Mouse (Mus musculus) heart, postnatal 4 days (tissue): Measurements from ENCODE around the gene Tyw1. TPM values are rescaled to one million over a fixed set of nuclear protein-coding genes. Genes with fewer than 3 reads are reported as not detected.

Experiments
- DNase-seq: peaks from one replicate; pipeline ENCODE4 v3.0.0; 2021
- total RNA-seq, 2 experiments: library from RNA; stranded (reverse); gene quantifications; 2 replicates each; pipeline ENCODE4 v1.2.3; 2021

The Tyw1 gene
- total RNA-seq, 2 experiments from 2014 or later, result 9.6 to 11.4 TPM

GRCm38 (mm10) chr5:130264433-130265005, 9.1 kb downstream of the Tyw1 start:
- DNase-seq, result no peak

DNA sequence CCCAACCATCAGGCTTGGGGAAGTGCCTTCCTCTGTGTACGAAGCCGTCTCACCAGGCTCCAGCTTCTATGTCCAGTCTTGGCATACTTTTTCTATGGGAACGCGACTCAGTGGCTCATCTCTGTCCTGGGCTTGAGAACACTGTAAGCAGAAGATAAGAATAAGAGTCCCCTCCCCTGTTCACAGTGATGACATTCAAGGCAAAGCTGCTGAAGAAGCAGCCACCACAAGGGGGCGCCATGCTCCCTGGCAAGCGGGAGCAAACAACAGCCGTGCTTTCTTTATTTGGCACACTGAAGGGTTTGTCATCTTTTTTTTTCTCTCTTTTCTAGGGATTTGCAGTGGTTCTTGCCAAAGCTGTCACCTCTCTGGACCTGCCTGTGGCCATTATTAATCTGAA, 11.2 kb downstream of the Tyw1 start:
- DNase-seq, result peak; percentile 38

GRCm38 (mm10) chr5:130267316-130267715, 11.9 kb downstream of the Tyw1 start:
- DNase-seq, result peak; percentile 38

GRCm38 (mm10) chr5:130268976-130269375, 13.6 kb downstream of the Tyw1 start:
- DNase-seq, result no peak

- DNase-seq, result no peak
These were observed 16.9 kb downstream of the Tyw1 start for GRCm38 (mm10) chr5:130272344-130272743.

DNA sequence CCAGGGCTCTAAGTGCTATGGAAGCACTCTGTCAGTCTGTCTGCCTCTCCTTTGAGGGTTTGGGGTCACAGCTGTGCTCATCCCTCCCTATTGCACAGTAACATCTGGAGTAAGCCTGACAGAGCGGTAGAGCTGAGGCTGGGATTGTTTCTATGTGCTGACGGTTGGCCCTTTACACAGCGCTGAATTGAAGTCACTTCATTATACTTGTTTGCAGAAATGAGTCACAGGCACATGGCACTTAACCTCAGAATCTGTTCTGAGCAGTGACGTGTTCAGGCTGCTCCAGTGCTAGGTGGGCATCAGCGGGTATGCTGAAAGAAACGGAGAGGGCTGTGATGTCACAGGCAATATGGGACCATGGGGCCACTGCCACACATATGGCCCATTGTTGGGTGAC, 17.6 kb downstream of the Tyw1 start:
- DNase-seq, result no peak

DNA sequence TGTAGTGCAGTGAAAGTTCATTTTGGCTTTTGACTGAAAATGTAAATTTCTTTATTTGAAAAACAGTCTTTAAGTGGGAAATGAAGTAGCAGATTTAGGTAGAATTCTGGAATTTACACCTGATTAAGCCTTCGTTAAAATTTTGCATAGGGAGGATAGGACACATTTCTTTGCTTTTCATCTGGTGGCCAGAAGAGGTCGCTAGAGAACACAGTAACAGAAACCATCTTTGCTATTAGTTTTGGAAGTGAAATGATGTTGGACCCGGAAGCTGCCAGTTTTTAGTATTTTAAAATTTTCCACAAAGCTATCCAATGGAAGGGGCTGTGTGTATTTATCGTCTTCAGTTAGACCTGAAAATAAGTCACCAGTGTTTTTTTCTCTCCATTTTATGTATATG, 20.1 kb downstream of the Tyw1 start:
- DNase-seq, result peak; percentile 58

- peak; percentile 32 for DNase-seq
These were observed 22.6 kb downstream of the Tyw1 start for GRCm38 (mm10) chr5:130278011-130278472.

GRCm38 (mm10) chr5:130283079-130283732, 27.8 kb downstream of the Tyw1 start:
- DNase-seq, result no peak

DNA sequence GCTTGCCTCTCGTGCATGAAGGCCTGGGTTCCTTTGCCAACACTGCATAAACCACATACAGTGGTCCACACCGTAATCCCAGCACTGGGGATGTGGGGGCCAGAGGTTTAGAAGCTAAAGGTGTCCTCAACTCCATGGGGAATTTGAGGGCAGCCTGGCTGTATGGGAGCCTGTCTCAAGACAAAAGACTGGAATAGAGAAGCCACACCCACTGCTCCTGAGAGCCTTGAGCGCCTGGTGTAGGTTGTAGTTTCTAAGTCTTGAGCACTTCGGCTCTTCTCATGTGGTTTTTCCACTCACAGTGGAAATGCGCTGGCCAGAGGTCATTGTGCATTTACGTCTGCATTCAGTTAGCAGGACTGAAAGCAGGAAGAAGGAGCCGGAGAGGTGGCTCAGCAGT, 32.7 kb downstream of the Tyw1 start:
- DNase-seq, result no peak

GRCm38 (mm10) chr5:130290242-130290641, 34.8 kb downstream of the Tyw1 start:
- no peak for DNase-seq

DNA sequence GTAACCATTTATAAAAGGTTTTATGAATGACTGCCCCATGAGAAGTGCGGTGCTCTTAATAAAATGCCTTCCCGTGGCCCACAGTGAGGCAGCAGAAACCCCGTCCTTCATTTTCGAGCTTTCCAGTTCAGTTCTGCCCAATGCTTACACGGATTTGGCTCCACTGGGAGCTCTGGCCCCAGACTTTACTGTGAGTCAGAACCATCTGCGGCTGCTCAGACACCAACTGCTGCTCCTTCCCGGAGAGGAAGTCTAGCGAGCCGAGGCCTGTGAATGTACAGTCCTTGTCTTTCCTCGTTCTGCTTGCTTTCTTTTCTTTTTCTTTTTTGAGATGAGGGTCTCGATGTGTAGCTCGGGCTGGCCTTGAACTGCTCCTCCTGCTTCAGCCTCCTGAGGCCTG, 35.4 kb downstream of the Tyw1 start:
- no peak for DNase-seq

DNA sequence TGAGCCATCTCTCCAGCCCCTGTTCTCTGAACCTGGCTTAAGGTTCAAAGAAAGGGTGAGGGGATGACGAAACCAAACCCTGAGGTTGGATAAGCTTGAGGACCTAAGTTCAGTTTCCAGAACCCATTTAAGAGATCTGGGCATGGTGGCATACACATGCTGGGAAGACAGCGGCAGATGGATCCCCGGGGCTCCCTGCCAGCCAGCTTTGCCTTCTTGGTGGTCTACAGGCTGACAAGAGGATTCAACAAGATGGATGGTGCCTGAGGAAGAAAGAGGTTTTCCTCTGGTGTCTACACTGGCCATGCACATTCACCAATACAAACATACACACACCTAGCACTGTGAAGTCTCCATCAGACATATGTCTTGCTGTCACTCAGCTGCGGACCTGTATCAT, 37.6 kb downstream of the Tyw1 start:
- no peak for DNase-seq

DNA sequence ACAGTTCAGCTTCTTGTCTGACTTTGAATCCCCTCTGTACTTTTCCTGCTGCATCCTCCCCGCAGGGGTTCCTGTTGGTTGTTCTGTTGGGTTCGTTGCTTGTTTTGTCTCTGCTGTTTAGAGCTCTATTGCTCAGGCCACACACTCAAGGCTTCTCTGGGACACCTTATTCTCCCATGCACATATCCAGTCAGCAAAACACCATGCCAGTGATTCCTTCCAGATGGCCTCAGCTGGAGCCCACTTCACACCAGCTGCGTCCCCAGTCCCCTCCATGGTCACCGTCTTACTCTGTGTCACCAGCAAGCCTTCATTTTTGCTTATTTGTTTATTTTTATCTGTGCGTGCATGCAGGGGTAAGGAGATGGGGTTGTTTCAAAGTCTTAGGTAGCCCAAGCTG, 38.5 kb downstream of the Tyw1 start:
- no peak for DNase-seq

GRCm38 (mm10) chr5:130294598-130294997, 39.2 kb downstream of the Tyw1 start:
- DNase-seq, result no peak

DNA sequence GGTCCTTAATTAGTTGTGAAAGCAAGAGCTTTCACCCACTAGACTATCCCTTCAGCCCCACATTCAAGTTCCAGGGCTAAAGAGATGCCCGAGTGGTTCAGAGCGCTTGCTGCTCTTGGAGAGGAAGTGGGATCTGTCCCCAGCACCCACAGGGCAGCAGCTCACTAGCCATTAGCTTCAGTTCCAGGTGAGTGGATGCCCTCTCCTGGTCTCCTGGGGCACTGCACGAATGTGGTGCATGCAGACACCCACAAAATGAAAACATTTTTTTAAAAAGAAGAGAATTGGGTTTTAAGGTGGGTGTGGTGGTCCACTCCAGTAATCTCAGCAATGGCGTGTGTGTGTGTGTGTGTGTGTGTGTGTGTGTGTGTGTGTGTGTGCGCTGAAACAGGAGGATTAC, 40.7 kb downstream of the Tyw1 start:
- DNase-seq, result no peak

- no peak for DNase-seq
These were observed 43.5 kb downstream of the Tyw1 start for GRCm38 (mm10) chr5:130298831-130299460.

DNA sequence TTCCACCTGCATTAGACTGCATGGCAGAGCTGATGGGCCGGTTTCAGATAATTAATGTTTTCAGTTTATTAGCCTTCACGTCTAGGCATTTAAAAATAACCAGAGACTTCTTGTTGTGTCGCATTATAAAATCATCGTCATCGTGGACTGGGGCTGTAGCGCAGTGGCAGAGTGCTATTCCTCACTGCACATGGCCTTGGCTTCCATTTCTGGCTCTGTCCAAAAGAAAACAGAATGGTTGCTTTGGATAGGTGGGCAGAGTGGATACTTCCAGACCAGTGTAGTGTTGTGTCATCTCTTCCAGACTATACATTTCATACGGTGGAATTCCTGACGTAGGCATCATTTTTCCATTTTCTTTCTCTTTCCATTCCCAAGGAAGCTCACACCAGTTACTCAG, 44.1 kb downstream of the Tyw1 start:
- no peak for DNase-seq

DNA sequence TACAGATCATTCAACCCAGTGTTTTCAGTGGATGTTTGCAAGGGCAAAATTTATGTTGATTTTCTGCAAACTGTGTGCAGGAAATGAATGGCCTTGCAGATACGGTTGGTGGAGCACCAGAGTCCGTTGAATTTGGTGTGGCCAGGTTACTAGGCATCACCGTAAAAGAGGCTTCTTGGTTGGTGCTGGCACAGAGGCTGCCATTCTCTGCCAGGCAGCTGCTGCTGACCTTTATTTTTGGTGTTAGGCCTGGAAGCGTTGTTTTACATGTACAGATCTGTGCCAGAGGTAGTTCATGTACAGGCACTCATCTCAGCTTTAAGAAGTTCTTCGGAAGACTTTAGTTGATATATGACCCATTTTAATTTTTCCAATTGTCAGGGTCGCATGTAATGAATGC, 48.2 kb downstream of the Tyw1 start:
- DNase-seq, result no peak

DNA sequence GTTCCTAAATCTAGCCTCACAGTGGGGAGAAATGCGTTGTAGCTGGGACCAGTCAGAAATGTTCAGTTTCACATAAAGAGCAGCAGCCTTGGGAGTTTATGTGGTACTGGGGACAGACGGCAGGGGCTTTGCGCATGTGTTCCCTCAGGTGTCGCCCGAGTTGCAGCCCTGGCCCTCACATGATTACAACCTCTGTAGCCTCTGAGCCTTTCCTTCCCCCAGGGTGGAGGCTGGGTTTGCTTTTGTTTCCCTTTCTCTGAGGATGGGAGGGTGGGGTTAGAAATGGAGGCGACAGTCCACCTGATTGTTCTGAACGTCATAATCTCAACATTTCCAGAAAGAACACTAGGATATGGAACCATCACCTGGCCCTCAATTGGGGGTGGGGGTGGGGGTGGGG, 52.5 kb downstream of the Tyw1 start:
- no peak for DNase-seq

DNA sequence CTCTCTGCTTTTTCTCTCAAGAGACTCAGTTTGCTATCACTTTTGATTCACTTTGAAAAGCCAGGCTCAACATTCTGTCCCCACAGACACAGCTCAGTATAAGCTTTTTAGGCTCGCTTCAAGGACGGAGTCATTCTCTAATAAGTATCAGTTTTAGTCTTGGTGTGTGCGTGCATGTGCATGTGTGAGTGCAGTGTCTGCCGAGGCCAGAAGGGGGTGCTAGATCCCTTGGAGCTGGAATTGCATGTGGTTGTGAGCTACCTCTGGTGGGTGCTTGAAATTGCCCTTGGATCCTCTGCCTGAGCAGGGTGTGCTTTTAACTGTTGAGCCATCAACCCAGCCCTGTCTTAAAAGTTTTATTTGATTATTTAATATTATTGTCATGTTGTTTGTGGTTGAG, 54.7 kb downstream of the Tyw1 start:
- DNase-seq, result no peak

- DNase-seq, result no peak
These were observed 55.4 kb downstream of the Tyw1 start for GRCm38 (mm10) chr5:130310827-130311226.

GRCm38 (mm10) chr5:130313488-130313887, 58.1 kb downstream of the Tyw1 start:
- DNase-seq, result no peak

DNA sequence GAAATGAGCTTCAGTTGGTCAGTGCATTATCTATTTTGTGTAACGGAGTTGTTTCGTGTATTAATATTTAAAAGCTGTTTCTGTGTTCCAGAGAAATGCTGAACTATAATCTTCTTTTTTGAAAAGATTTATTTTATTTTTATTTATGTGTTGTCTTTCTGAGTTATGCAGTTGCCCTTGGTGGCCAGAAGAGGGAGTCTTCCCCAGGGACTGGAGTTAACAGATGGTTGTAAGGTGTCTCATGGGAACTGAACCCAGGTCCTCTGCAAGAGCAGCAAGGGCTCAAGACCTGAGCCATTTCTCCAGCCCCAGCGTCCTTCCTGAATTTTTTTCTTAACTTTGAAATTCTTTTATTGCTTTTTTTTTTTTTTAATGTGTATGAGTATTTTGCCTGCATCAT, 59.5 kb downstream of the Tyw1 start:
- DNase-seq, result no peak
